8 mouse cellular contexts compared by ENCODE assay signal in genomic region chr17:30575121-30575904, GRCm38 (mm10). TPM values are rescaled to one million over a fixed set of nuclear protein-coding genes. Genes with fewer than 3 reads are reported as not detected.
A peak's percentile ranks its signal among the peaks of the same experiment; 100 is the strongest.
DNase-seq lines count a peak whose midpoint lies in the region; ATAC-seq and TF ChIP-seq lines count a peak whose summit lies in the region.

No protein-coding gene starts in this region.

- no peak for TF ChIP-seq CTCF in gastrocnemius, adult 2 months (IDR thresholded peaks at IDR 0.05)
- no peak for TF ChIP-seq CTCF in C2C12 (IDR thresholded peaks at IDR 0.05; ENCODE audit: control insufficient read depth, insufficient read depth, insufficient read length)
- no peak for TF ChIP-seq CTCF in cerebellum, adult 2 months (IDR thresholded peaks at IDR 0.05; ENCODE audit: borderline replicate concordance, insufficient read depth, low read depth, low read length)
- TF ChIP-seq CTCF in midbrain, postnatal 0 days (IDR thresholded peaks at IDR 0.05), result no peak

- intact Hi-C loops in gastrocnemius, adult 2 months (cut with DNase I), result no loop called here

- TF ChIP-seq POLR2A in cerebellum, adult 2 months (IDR thresholded peaks at IDR 0.05; ENCODE audit: borderline replicate concordance, insufficient read depth, low read length), result no peak

- under 1% methylated on average over 35 of the region's 35 CpGs for WGBS in cerebellum, adult 2 months
- WGBS in heart, embryonic 11.5 days (ENCODE audit: insufficient replicate concordance), result 5% methylated on average over 35 of the region's 35 CpGs
- WGBS in midbrain, postnatal 0 days, result 5% methylated on average over 35 of the region's 35 CpGs

- H3K27ac ChIP-seq in gastrocnemius, adult 2 months, result peak overlapping the region; percentile 94
- peak overlapping the region; percentile 29; the same call in 1 of the 2 replicates for H3K27ac ChIP-seq in cerebellum, adult 2 months (ENCODE audit: insufficient read depth, low read length)
- peak overlapping the region; percentile 87 for H3K27ac ChIP-seq in heart, embryonic 11.5 days (ENCODE audit: low read depth, low read length)
- H3K27ac ChIP-seq in midbrain, postnatal 0 days (ENCODE audit: low read depth, low read length), result peak overlapping the region; percentile 92

- peaks cover 9% of the 10 kb centered on the region for H3K4me1 ChIP-seq in cerebellum, adult 2 months (ENCODE audit: control insufficient read depth, insufficient read depth, low read length)
- H3K4me1 ChIP-seq in heart, embryonic 11.5 days (ENCODE audit: control insufficient read depth, insufficient read depth, low read length), result peaks cover 20% of the 10 kb centered on the region
- H3K4me1 ChIP-seq in midbrain, postnatal 0 days (ENCODE audit: insufficient read depth, low read length), result peaks cover 8% of the 10 kb centered on the region

- H3K36me3 ChIP-seq in C2C12 (ENCODE audit: control insufficient read depth, insufficient read depth), result no peaks in the 10 kb centered on the region
- no peaks in the 10 kb centered on the region for H3K36me3 ChIP-seq in heart, embryonic 11.5 days (ENCODE audit: control insufficient read depth, insufficient read depth, low read length)
- H3K36me3 ChIP-seq in midbrain, postnatal 0 days (ENCODE audit: insufficient read depth, low read length), result no peaks in the 10 kb centered on the region

- H3K4me2 ChIP-seq in heart, embryonic 11.5 days, result peak overlapping the region; percentile 88
- peak overlapping the region; percentile 73 for H3K4me2 ChIP-seq in midbrain, postnatal 0 days (ENCODE audit: low read depth, low read length, poor library complexity, severe bottlenecking)

- H3ac ChIP-seq in C2C12 (ENCODE audit: control insufficient read depth, insufficient read length, low read depth), result peak overlapping the region; percentile 56

- peak overlapping the region; percentile 79 for H3K4me3 ChIP-seq in gastrocnemius, adult 2 months
- peak overlapping the region; percentile 91 for H3K4me3 ChIP-seq in C2C12 (ENCODE audit: insufficient read depth, poor library complexity, severe bottlenecking)
- peak overlapping the region; percentile 92 for H3K4me3 ChIP-seq in cerebellum, adult 2 months (replicated peaks; ENCODE audit: insufficient read depth, low read depth, low read length)
- peak overlapping the region; percentile 82 for H3K4me3 ChIP-seq in heart, embryonic 11.5 days (ENCODE audit: low read depth, low read length)
- peak overlapping the region; percentile 72 for H3K4me3 ChIP-seq in midbrain, postnatal 0 days (ENCODE audit: low read depth, low read length)

- H3K79me3 ChIP-seq in C2C12 (ENCODE audit: low read depth), result no peaks in the 10 kb centered on the region

- peaks cover 24% of the 10 kb centered on the region for H3K79me2 ChIP-seq in C2C12 (ENCODE audit: control insufficient read depth, insufficient read depth)

- ATAC-seq in heart, embryonic 11.5 days (replicated peaks; ENCODE audit: insufficient number of reproducible peaks, low FRiP score, low TSS enrichment), result peak; percentile 19; the same call in 1 of the 2 replicates
- ATAC-seq in midbrain, postnatal 0 days (ENCODE audit: low FRiP score), result peak; percentile 42
- no peak for ATAC-seq in inflammation-experienced regulatory T-cells, adult 6 months

- H3K9me3 ChIP-seq in heart, embryonic 11.5 days (replicated peaks; ENCODE audit: control insufficient read depth, low read length), result no peaks in the 10 kb centered on the region
- no peaks in the 10 kb centered on the region for H3K9me3 ChIP-seq in midbrain, postnatal 0 days (ENCODE audit: low read length)

- peak overlapping the region; percentile 84 for H3K9ac ChIP-seq in heart, embryonic 11.5 days (ENCODE audit: low read depth, low read length)
- H3K9ac ChIP-seq in midbrain, postnatal 0 days (replicated peaks; ENCODE audit: low read length, poor library complexity, severe bottlenecking), result peak overlapping the region; percentile 75

- DNase-seq in gastrocnemius, adult 2 months, result no peak
- DNase-seq in gastrocnemius, postnatal 25 days, result no peak
- peak; percentile 36 to 71 for DNase-seq in cerebellum, adult 2 months
- peak; percentile 56 to 63 for DNase-seq in layer of hippocampus, postnatal 36 days
- no peak for DNase-seq in midbrain, postnatal 0 days (ENCODE audit: low spot score)

- H3K27me3 ChIP-seq in C2C12 (ENCODE audit: control insufficient read depth, insufficient read depth, insufficient read length), result no peaks in the 10 kb centered on the region
- no peaks in the 10 kb centered on the region for H3K27me3 ChIP-seq in cerebellum, adult 2 months (ENCODE audit: control insufficient read depth, insufficient read depth, low read length)
- no peaks in the 10 kb centered on the region for H3K27me3 ChIP-seq in heart, embryonic 11.5 days (ENCODE audit: control insufficient read depth, insufficient read depth, low read length)
- no peaks in the 10 kb centered on the region for H3K27me3 ChIP-seq in midbrain, postnatal 0 days (ENCODE audit: insufficient read depth, low read length)

TF ChIP-seq in C2C12, 6 proteins besides CTCF, POLR2A, EP300 and RAD21:
- TF ChIP-seq MAX (IDR thresholded peaks at IDR 0.05) (no peak), MYOG (IDR thresholded peaks at IDR 0.05; ENCODE audit: control insufficient read depth, extremely low read depth, insufficient read length) (no peak), MYOD1 (IDR thresholded peaks at IDR 0.05; ENCODE audit: control insufficient read depth, insufficient read length, low read depth) (no peak), USF1 (IDR thresholded peaks at IDR 0.05; ENCODE audit: low read depth) (no peak), FOSL1 (IDR thresholded peaks at IDR 0.05; ENCODE audit: insufficient read depth, low read length, poor library complexity, severe bottlenecking) (no peak), CEBPB (IDR thresholded peaks at IDR 0.05; ENCODE audit: low read depth) (no peak)
TF ChIP-seq in C2C12: peak in this region for 0.

RNA-seq across cellular contexts. Expression of gene Btbd9, which starts 1.0 kb away (rescaled TPM):
- 10 to 100 TPM; 11.9 to 14.7 TPM for total RNA-seq in gastrocnemius, adult 2 months (2021)
- total RNA-seq in gastrocnemius, postnatal 25 days (2021), result 10 to 100 TPM in 1 of 2 experiments, 1 to 10 TPM in 1; 8.0 to 12.4 TPM
- polyA plus RNA-seq in C2C12 (2012; fragmentation: generic; extraction: Trizol), result 15.3 TPM
- polyA plus RNA-seq in cerebellum, adult 2 months (2012; rRNA removed), result 32.1 and 32.7 TPM in 2 replicates
- 32.8 and 41.9 TPM in 2 replicates for polyA plus RNA-seq in heart, embryonic 11.5 days (2014; fragmentation: Nextera tagmentation; extraction: Ambion mirVana)
- 100 to 1,000 TPM; 149 to 174 TPM for total RNA-seq in layer of hippocampus, postnatal 36 days (2021)
- total RNA-seq in midbrain, postnatal 0 days (2014; rRNA removed), result 81.0 and 85.5 TPM in 2 replicates
- polyA plus RNA-seq in midbrain, postnatal 0 days (2015; fragmentation: Nextera tagmentation; extraction: Ambion mirVana), result 138 TPM in 2 replicates
- polyA plus RNA-seq in inflammation-experienced regulatory T-cells, adult 6 months (2017; shearing (Covaris generic)), result 10 to 100 TPM; 41.5 to 78.0 (median 69.7) TPM

RNA-seq across cellular contexts. Expression of gene Dnah8, which starts 48.8 kb away (rescaled TPM):
- total RNA-seq in gastrocnemius, adult 2 months (2021), result under 1 TPM in 1 of 2 experiments, not detected in 1; 0.11 TPM
- under 1 TPM; 0.28 to 0.32 TPM for total RNA-seq in gastrocnemius, postnatal 25 days (2021)
- 0.32 TPM for polyA plus RNA-seq in C2C12 (2012; fragmentation: generic; extraction: Trizol)
- polyA plus RNA-seq in cerebellum, adult 2 months (2012; rRNA removed), result 0.85 and 1.4 TPM in 2 replicates
- 3.0 TPM in 2 replicates for polyA plus RNA-seq in heart, embryonic 11.5 days (2014; fragmentation: Nextera tagmentation; extraction: Ambion mirVana)
- 1 to 10 TPM; 2.8 to 2.9 TPM for total RNA-seq in layer of hippocampus, postnatal 36 days (2021)
- 4.2 and 5.2 TPM in 2 replicates for total RNA-seq in midbrain, postnatal 0 days (2014; rRNA removed)
- polyA plus RNA-seq in midbrain, postnatal 0 days (2015; fragmentation: Nextera tagmentation; extraction: Ambion mirVana), result 2.4 and 3.1 TPM in 2 replicates
- 10 to 100 TPM; 18.6 to 20.0 (median 19.2) TPM for polyA plus RNA-seq in inflammation-experienced regulatory T-cells, adult 6 months (2017; shearing (Covaris generic))

RNA-seq across cellular contexts. Expression of gene Glo1, which starts 51.4 kb away (rescaled TPM):
- 100 to 1,000 TPM; 159 to 169 TPM for total RNA-seq in gastrocnemius, adult 2 months (2021)
- total RNA-seq in gastrocnemius, postnatal 25 days (2021), result 100 to 1,000 TPM; 132 to 148 TPM
- polyA plus RNA-seq in C2C12 (2012; fragmentation: generic; extraction: Trizol), result 122 TPM
- 160 and 165 TPM in 2 replicates for polyA plus RNA-seq in cerebellum, adult 2 months (2012; rRNA removed)
- polyA plus RNA-seq in heart, embryonic 11.5 days (2014; fragmentation: Nextera tagmentation; extraction: Ambion mirVana), result 239 and 247 TPM in 2 replicates
- total RNA-seq in layer of hippocampus, postnatal 36 days (2021), result 100 to 1,000 TPM; 184 to 191 TPM
- total RNA-seq in midbrain, postnatal 0 days (2014; rRNA removed), result 148 and 163 TPM in 2 replicates
- 197 and 200 TPM in 2 replicates for polyA plus RNA-seq in midbrain, postnatal 0 days (2015; fragmentation: Nextera tagmentation; extraction: Ambion mirVana)
- polyA plus RNA-seq in inflammation-experienced regulatory T-cells, adult 6 months (2017; shearing (Covaris generic)), result 100 to 1,000 TPM; 115 to 125 (median 121) TPM

Comparison
In these comparisons a context has a peak if more than half of its experiments do, and no peak if none do; other contexts are left out.
1. DNase-seq: peak in cerebellum, adult 2 months (2 of 2) and layer of hippocampus, postnatal 36 days (2 of 2); none in gastrocnemius, adult 2 months (single experiment), gastrocnemius, postnatal 25 days (single experiment) and midbrain, postnatal 0 days (single experiment).
2. H3K27ac ChIP-seq: peak in every context shown above with its lines; median percentile 94 in gastrocnemius, adult 2 months; 92 in midbrain, postnatal 0 days; 87 in heart, embryonic 11.5 days; 29 in cerebellum, adult 2 months.
3. Peak in every context shown above with its lines, with median percentiles within 50 percentile points of each other: H3K4me3 ChIP-seq.